Mouse (Mus musculus) forebrain, embryonic 12.5 days (tissue): ENCODE measurements at regions not wholly inside any gene's neighbourhood (a gene's known extent, or its start where the extent isn't known, plus 50 kb on each side); places are given as distances from the start of the nearest gene placed in this dataset.

Experiments
- ATAC-seq: fragments of 200-750 bp; cut with Nextera tagmentation; 2 replicates; pipeline ENCODE4 v1.8.0; 2017; ENCODE audit warnings: moderate TSS enrichment; ENCODE audit not compliant: low FRiP score
- H3K27ac ChIP-seq: fragments of 300-500 bp; sonication (generic); 2 replicates; pipeline ENCODE4 v1.5.1; 2016; ENCODE audit warnings: mild to moderate bottlenecking
- H3K27me3 ChIP-seq: fragments of 300-500 bp; sonication (generic); 2 replicates; pipeline ENCODE4 v1.6.1; 2016; ENCODE audit warnings: mild to moderate bottlenecking
- H3K36me3 ChIP-seq: fragments of 300-500 bp; sonication (generic); replicated peaks from 2 replicates; pipeline ENCODE4 v1.6.1; 2016; ENCODE audit warnings: mild to moderate bottlenecking
- H3K4me1 ChIP-seq: fragments of 300-500 bp; sonication (generic); 2 replicates; pipeline ENCODE4 v1.6.1; 2016
- H3K4me2 ChIP-seq: fragments of 300-500 bp; sonication (generic); 2 replicates; pipeline ENCODE4 v1.6.1; 2016; ENCODE audit warnings: mild to moderate bottlenecking, moderate library complexity
- H3K4me3 ChIP-seq: fragments of 300-500 bp; sonication (generic); replicated peaks from 2 replicates; pipeline ENCODE4 v1.5.1; 2016; ENCODE audit warnings: mild to moderate bottlenecking
- H3K9ac ChIP-seq: fragments of 300-500 bp; sonication (generic); 2 replicates; pipeline ENCODE4 v1.6.1; 2016; ENCODE audit warnings: mild to moderate bottlenecking
- H3K9me3 ChIP-seq: fragments of 300-500 bp; sonication (generic); 2 replicates; pipeline ENCODE4 v1.6.1; 2016
- WGBS: fragments of 180-500 bp; shearing (Covaris S2); methylation state at CpG from one replicate; pipeline ENCODE4 v1.1.7; 2016; 5-methylcytosine and 5-hydroxymethylcytosine counted together

- WGBS, result 92% methylated on average over 8 of the region's 8 CpGs
- H3K27ac ChIP-seq, result no peak overlapping the region
- H3K4me3 ChIP-seq, result no peak overlapping the region
- no peak overlapping the region for H3K9ac ChIP-seq
- no peak overlapping the region for H3K4me2 ChIP-seq
- ATAC-seq, result no peak
- no peaks in the 10 kb centered on the region for H3K27me3 ChIP-seq
- H3K4me1 ChIP-seq, result no peaks in the 10 kb centered on the region
- H3K36me3 ChIP-seq, result no peaks in the 10 kb centered on the region
- H3K9me3 ChIP-seq, result no peaks in the 10 kb centered on the region
These were observed 397.5 kb downstream of the Lmo4 start for GRCm38 (mm10) chr3:143807544-143807943.

- ATAC-seq, result no peak
These were observed 398.1 kb downstream of the Lmo4 start for GRCm38 (mm10) chr3:143806940-143807339.

GRCm38 (mm10) chr3:143797850-143798249 lies 407.2 kb downstream of the Lmo4 start:
- Histone ChIP-seq H3K4me3 (no peak overlapping the region), H3K36me3 (no peaks in the 10 kb centered on the region), H3K27me3 (no peaks in the 10 kb centered on the region), H3K27ac (no peak overlapping the region), H3K9me3 (no peaks in the 10 kb centered on the region), H3K9ac (no peak overlapping the region), H3K4me2 (no peak overlapping the region), H3K4me1 (no peaks in the 10 kb centered on the region)
- 63% methylated on average over 5 of the region's 5 CpGs for WGBS
- ATAC-seq, result no peak

More at GRCm38 (mm10) chr3:143806940-143807339, 398.1 kb downstream of the Lmo4 start:
- H3K27me3 ChIP-seq, result no peaks in the 10 kb centered on the region
- no peaks in the 10 kb centered on the region for H3K4me1 ChIP-seq
- H3K4me2 ChIP-seq, result no peak overlapping the region
- no peaks in the 10 kb centered on the region for H3K36me3 ChIP-seq
- H3K9ac ChIP-seq, result no peak overlapping the region
- H3K9me3 ChIP-seq, result no peaks in the 10 kb centered on the region
- no peak overlapping the region for H3K27ac ChIP-seq
- 88% methylated on average over 3 of the region's 3 CpGs for WGBS
- no peak overlapping the region for H3K4me3 ChIP-seq

- no peaks in the 10 kb centered on the region for H3K9me3 ChIP-seq
- no peaks in the 10 kb centered on the region for H3K27me3 ChIP-seq
- no peak overlapping the region for H3K4me3 ChIP-seq
- ATAC-seq, result no peak
- 76% methylated on average over 8 of the region's 8 CpGs for WGBS
- H3K4me1 ChIP-seq, result peaks cover 11% of the 10 kb centered on the region
- no peak overlapping the region for H3K4me2 ChIP-seq
- H3K36me3 ChIP-seq, result no peaks in the 10 kb centered on the region
- H3K27ac ChIP-seq, result no peak overlapping the region
- no peak overlapping the region for H3K9ac ChIP-seq
These were observed 414.1 kb downstream of the Lmo4 start for GRCm38 (mm10) chr3:143790905-143791304.

- H3K4me3 ChIP-seq, result no peak overlapping the region
- 25% methylated on average over 8 of the region's 8 CpGs for WGBS
- H3K9me3 ChIP-seq, result no peaks in the 10 kb centered on the region
- H3K9ac ChIP-seq, result no peak overlapping the region
- no peaks in the 10 kb centered on the region for H3K36me3 ChIP-seq
- no peak overlapping the region for H3K27ac ChIP-seq
- H3K4me1 ChIP-seq, result peaks cover 11% of the 10 kb centered on the region
- no peaks in the 10 kb centered on the region for H3K27me3 ChIP-seq
- no peak overlapping the region for H3K4me2 ChIP-seq
- 0 out of 2 replicates have a peak, but pooled peaks have one; percentile 41 for ATAC-seq
These were observed 415.0 kb downstream of the Lmo4 start for GRCm38 (mm10) chr3:143789932-143790570.

GRCm38 (mm10) chr3:143786889-143787288 lies 418.1 kb downstream of the Lmo4 start:
- no peak overlapping the region for H3K27ac ChIP-seq

GRCm38 (mm10) chr3:143784353-143784791 lies 420.6 kb downstream of the Lmo4 start:
- no peak overlapping the region for H3K4me3 ChIP-seq
- WGBS, result 87% methylated on average over 3 of the region's 3 CpGs
- no peak overlapping the region for H3K27ac ChIP-seq
- no peak overlapping the region for H3K4me2 ChIP-seq
- H3K9me3 ChIP-seq, result no peaks in the 10 kb centered on the region
- no peaks in the 10 kb centered on the region for H3K27me3 ChIP-seq
- ATAC-seq, result no peak
- no peaks in the 10 kb centered on the region for H3K4me1 ChIP-seq
- no peaks in the 10 kb centered on the region for H3K36me3 ChIP-seq
- no peak overlapping the region for H3K9ac ChIP-seq

More at GRCm38 (mm10) chr3:143786889-143787288, 418.1 kb downstream of the Lmo4 start:
- no peak overlapping the region for H3K4me2 ChIP-seq
- no peak overlapping the region for H3K4me3 ChIP-seq
- no peaks in the 10 kb centered on the region for H3K9me3 ChIP-seq
- ATAC-seq, result no peak
- H3K9ac ChIP-seq, result no peak overlapping the region
- no peaks in the 10 kb centered on the region for H3K27me3 ChIP-seq
- peaks cover 11% of the 10 kb centered on the region for H3K4me1 ChIP-seq
- no peaks in the 10 kb centered on the region for H3K36me3 ChIP-seq
- 98% methylated on average over 8 of the region's 8 CpGs for WGBS

- H3K27me3 ChIP-seq, result no peaks in the 10 kb centered on the region
- no peaks in the 10 kb centered on the region for H3K36me3 ChIP-seq
- H3K4me3 ChIP-seq, result no peak overlapping the region
- 77% methylated on average over 2 of the region's 2 CpGs for WGBS
- no peaks in the 10 kb centered on the region for H3K9me3 ChIP-seq
- H3K27ac ChIP-seq, result no peak overlapping the region
- no peaks in the 10 kb centered on the region for H3K4me1 ChIP-seq
- no peak overlapping the region for H3K4me2 ChIP-seq
- no peak for ATAC-seq
- no peak overlapping the region for H3K9ac ChIP-seq
These were observed 426.9 kb downstream of the Lmo4 start for GRCm38 (mm10) chr3:143778161-143778560.

GRCm38 (mm10) chr3:143759337-143759736 lies 445.7 kb downstream of the Lmo4 start:
- WGBS, result 89% methylated on average over 1 of the region's 1 CpGs
- ATAC-seq, result no peak
- no peaks in the 10 kb centered on the region for H3K9me3 ChIP-seq
- no peaks in the 10 kb centered on the region for H3K36me3 ChIP-seq
- no peaks in the 10 kb centered on the region for H3K27me3 ChIP-seq
- H3K4me1 ChIP-seq, result no peaks in the 10 kb centered on the region
- H3K9ac ChIP-seq, result no peak overlapping the region
- H3K4me3 ChIP-seq, result no peak overlapping the region
- no peak overlapping the region for H3K27ac ChIP-seq
- H3K4me2 ChIP-seq, result no peak overlapping the region

- no peak overlapping the region for H3K4me2 ChIP-seq
- ATAC-seq, result no peak
- H3K9ac ChIP-seq, result no peak overlapping the region
- no peaks in the 10 kb centered on the region for H3K36me3 ChIP-seq
- H3K27me3 ChIP-seq, result no peaks in the 10 kb centered on the region
- H3K4me3 ChIP-seq, result no peak overlapping the region
- H3K4me1 ChIP-seq, result no peaks in the 10 kb centered on the region
- 91% methylated on average over 3 of the region's 3 CpGs for WGBS
- no peak overlapping the region for H3K27ac ChIP-seq
- no peaks in the 10 kb centered on the region for H3K9me3 ChIP-seq
These were observed 451.8 kb downstream of the Lmo4 start for GRCm38 (mm10) chr3:143753197-143753596.

GRCm38 (mm10) chr3:143752660-143753059 lies 452.4 kb downstream of the Lmo4 start:
- Histone ChIP-seq H3K9ac (no peak overlapping the region), H3K27me3 (no peaks in the 10 kb centered on the region), H3K4me1 (no peaks in the 10 kb centered on the region), H3K9me3 (no peaks in the 10 kb centered on the region), H3K27ac (no peak overlapping the region), H3K36me3 (no peaks in the 10 kb centered on the region), H3K4me2 (no peak overlapping the region), H3K4me3 (no peak overlapping the region)
- no peak for ATAC-seq
- 62% methylated on average over 1 of the region's 1 CpGs for WGBS

- no peak overlapping the region for H3K9ac ChIP-seq
- H3K4me1 ChIP-seq, result no peaks in the 10 kb centered on the region
- no peak overlapping the region for H3K4me3 ChIP-seq
- H3K9me3 ChIP-seq, result no peaks in the 10 kb centered on the region
- no peaks in the 10 kb centered on the region for H3K36me3 ChIP-seq
- no peak for ATAC-seq
- H3K27ac ChIP-seq, result no peak overlapping the region
- H3K27me3 ChIP-seq, result no peaks in the 10 kb centered on the region
- no peak overlapping the region for H3K4me2 ChIP-seq
- WGBS, result 92% methylated on average over 4 of the region's 4 CpGs
These were observed 454.9 kb downstream of the Lmo4 start for GRCm38 (mm10) chr3:143750128-143750527.

GRCm38 (mm10) chr3:143743649-143744048 lies 461.4 kb downstream of the Lmo4 start:
- no peak overlapping the region for H3K4me3 ChIP-seq
- ATAC-seq, result no peak
- H3K4me1 ChIP-seq, result no peaks in the 10 kb centered on the region; the same call in 1 of the 2 replicates
- no peaks in the 10 kb centered on the region for H3K27me3 ChIP-seq
- WGBS, result 76% methylated on average over 7 of the region's 7 CpGs
- no peak overlapping the region for H3K27ac ChIP-seq
- H3K9ac ChIP-seq, result no peak overlapping the region
- no peaks in the 10 kb centered on the region for H3K36me3 ChIP-seq
- H3K9me3 ChIP-seq, result no peaks in the 10 kb centered on the region
- no peak overlapping the region for H3K4me2 ChIP-seq
